Comparison of ENCODE assay signal across 17 mouse cellular contexts in the genomic region with DNA sequence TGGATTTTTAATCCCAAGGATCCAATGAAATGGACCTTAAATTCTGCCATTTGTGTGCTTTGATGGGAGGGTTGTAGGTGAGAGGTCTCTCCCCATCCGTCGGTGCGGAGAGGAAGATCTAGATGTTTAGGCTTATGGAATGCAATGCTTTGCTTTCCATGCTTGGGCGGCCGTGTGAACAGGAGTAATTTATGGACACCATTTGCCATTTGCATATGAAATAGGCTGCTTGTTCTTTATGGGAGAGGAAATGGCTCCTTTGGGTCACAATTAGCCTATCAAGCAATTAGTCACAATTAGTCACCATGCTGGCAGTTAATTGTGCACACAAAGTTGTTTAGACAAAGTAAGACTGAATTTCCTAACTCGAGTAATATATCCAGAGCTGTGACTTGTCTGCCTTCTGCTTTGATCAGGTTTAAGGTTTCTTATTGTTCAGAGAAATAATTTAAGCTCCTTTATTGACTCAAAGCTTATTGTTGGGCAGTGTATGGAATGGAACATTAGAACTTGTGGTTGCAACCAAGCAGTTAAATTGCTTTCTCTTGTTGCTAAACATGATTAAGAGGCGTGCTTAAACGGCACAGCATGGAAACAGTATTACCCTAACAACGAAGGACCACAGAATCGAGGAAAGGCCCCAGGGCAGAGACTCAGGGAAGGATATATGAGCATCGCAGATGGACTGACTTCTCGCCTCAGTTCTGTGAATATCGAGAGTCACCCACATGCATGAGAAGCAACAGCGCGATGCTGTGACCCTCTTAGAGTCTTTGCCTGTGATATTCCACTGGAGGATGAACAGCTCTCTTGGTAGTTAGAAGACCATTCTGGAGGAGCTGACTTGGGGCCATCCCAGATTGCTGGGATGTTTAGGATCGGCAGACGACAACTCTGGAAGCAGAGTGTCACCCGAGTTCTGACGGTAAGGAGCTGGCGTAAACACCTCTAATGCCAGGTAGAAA. TPM values are rescaled to one million over a fixed set of nuclear protein-coding genes. Genes with fewer than 3 reads are reported as not detected.
DNase-seq lines count a peak whose midpoint lies in the region; ATAC-seq and TF ChIP-seq lines count a peak whose summit lies in the region.
"Had no signal": no experiment of that assay in that cellular context is flagged by ENCODE, and none has a peak within 500 bp of the region (broad histone marks: within the 10 kb centered on the region; RNA-seq: fewer than 3 reads in every experiment).

A gene (plus strand): TSS at position 642 of the 965 bp plus-strand sequence.

- peak; percentile 68 for DNase-seq in midbrain, embryonic 11.5 days (ENCODE audit: low spot score, missing footprints)
- DNase-seq in hindbrain, postnatal 0 days (ENCODE audit: low spot score) = peak; percentile 29
- DNase-seq in lung, postnatal 25 days (ENCODE audit: low spot score) = no peak
- DNase-seq: B cell, adult 2 months; cerebellum, adult 11 months; gastrocnemius, postnatal 36 days; lung, postnatal 14 days; right cerebral cortex, postnatal 25 days; thymus, postnatal 4 days had no signal

- no peak for TF ChIP-seq CTCF in hindbrain, postnatal 0 days (IDR thresholded peaks at IDR 0.05; ENCODE audit: low read depth)

- WGBS in forebrain, embryonic 13.5 days = 46% methylated on average over 20 of the region's 20 CpGs
- WGBS in forebrain, embryonic 15.5 days = 44% methylated on average over 20 of the region's 20 CpGs
- 62% methylated on average over 20 of the region's 20 CpGs for WGBS in midbrain, embryonic 11.5 days
- WGBS in midbrain, embryonic 15.5 days = 57% methylated on average over 20 of the region's 20 CpGs
- WGBS in hindbrain, postnatal 0 days = 49% methylated on average over 20 of the region's 20 CpGs
- 20% methylated on average over 20 of the region's 20 CpGs for WGBS in neural tube, embryonic 15.5 days

- no peaks in the 10 kb centered on the region for H3K36me3 ChIP-seq in forebrain, embryonic 13.5 days (ENCODE audit: poor library complexity, severe bottlenecking)
- no peaks in the 10 kb centered on the region for H3K36me3 ChIP-seq in forebrain, embryonic 15.5 days
- no peaks in the 10 kb centered on the region for H3K36me3 ChIP-seq in midbrain, embryonic 11.5 days (ENCODE audit: control insufficient read depth, insufficient read depth, low read length)
- H3K36me3 ChIP-seq in midbrain, embryonic 15.5 days (replicated peaks) = no peaks in the 10 kb centered on the region
- H3K36me3 ChIP-seq in hindbrain, postnatal 0 days (ENCODE audit: insufficient read depth, low read length) = no peaks in the 10 kb centered on the region
- H3K36me3 ChIP-seq in neural tube, embryonic 15.5 days = no peaks in the 10 kb centered on the region

- no peak within 1 kb of the TSS for H3K4me2 ChIP-seq in forebrain, embryonic 13.5 days
- H3K4me2 ChIP-seq in forebrain, embryonic 15.5 days (replicated peaks) = no peak within 1 kb of the TSS
- no peak within 1 kb of the TSS for H3K4me2 ChIP-seq in midbrain, embryonic 11.5 days
- H3K4me2 ChIP-seq in midbrain, embryonic 15.5 days = no peak within 1 kb of the TSS
- H3K4me2 ChIP-seq in hindbrain, postnatal 0 days (ENCODE audit: low read depth, low read length) = no peak within 1 kb of the TSS
- H3K4me2 ChIP-seq in neural tube, embryonic 15.5 days = no peak within 1 kb of the TSS
- H3K4me2 ChIP-seq: heart, embryonic 11.5 days had no signal

- H3K27me3 ChIP-seq in forebrain, embryonic 13.5 days = peaks cover 65% of the 10 kb centered on the region
- H3K27me3 ChIP-seq in forebrain, embryonic 15.5 days = peaks cover 13% of the 10 kb centered on the region; the same call in 1 of the 2 replicates
- H3K27me3 ChIP-seq in midbrain, embryonic 11.5 days (ENCODE audit: control insufficient read depth, insufficient read depth, low read length) = no peaks in the 10 kb centered on the region
- no peaks in the 10 kb centered on the region; the same call in 1 of the 2 replicates for H3K27me3 ChIP-seq in midbrain, embryonic 15.5 days (replicated peaks)
- no peaks in the 10 kb centered on the region for H3K27me3 ChIP-seq in hindbrain, postnatal 0 days (ENCODE audit: insufficient read depth, low read length)
- peaks cover 57% of the 10 kb centered on the region for H3K27me3 ChIP-seq in neural tube, embryonic 15.5 days (replicated peaks)

- no peak within 1 kb of the TSS for H3K4me3 ChIP-seq in forebrain, embryonic 13.5 days
- H3K4me3 ChIP-seq in forebrain, embryonic 15.5 days = no peak within 1 kb of the TSS
- H3K4me3 ChIP-seq in midbrain, embryonic 11.5 days (ENCODE audit: low read depth, low read length) = no peak within 1 kb of the TSS
- H3K4me3 ChIP-seq in midbrain, embryonic 15.5 days = no peak within 1 kb of the TSS
- H3K4me3 ChIP-seq in hindbrain, postnatal 0 days (ENCODE audit: low read length) = no peak within 1 kb of the TSS
- no peak within 1 kb of the TSS for H3K4me3 ChIP-seq in neural tube, embryonic 15.5 days (replicated peaks)

- no peak within 1 kb of the TSS for H3K9ac ChIP-seq in forebrain, embryonic 13.5 days
- no peak within 1 kb of the TSS for H3K9ac ChIP-seq in forebrain, embryonic 15.5 days (replicated peaks)
- no peak within 1 kb of the TSS for H3K9ac ChIP-seq in midbrain, embryonic 11.5 days (ENCODE audit: low read length)
- no peak within 1 kb of the TSS for H3K9ac ChIP-seq in midbrain, embryonic 15.5 days
- no peak within 1 kb of the TSS for H3K9ac ChIP-seq in hindbrain, postnatal 0 days (replicated peaks; ENCODE audit: low read length)
- no peak within 1 kb of the TSS for H3K9ac ChIP-seq in neural tube, embryonic 15.5 days (replicated peaks)

- H3K27ac ChIP-seq in forebrain, embryonic 13.5 days = no peak within 1 kb of the TSS
- no peak within 1 kb of the TSS for H3K27ac ChIP-seq in forebrain, embryonic 15.5 days (replicated peaks)
- H3K27ac ChIP-seq in midbrain, embryonic 11.5 days (ENCODE audit: low read depth, low read length) = no peak within 1 kb of the TSS
- H3K27ac ChIP-seq in midbrain, embryonic 15.5 days = no peak within 1 kb of the TSS
- H3K27ac ChIP-seq in hindbrain, postnatal 0 days = no peak within 1 kb of the TSS
- no peak within 1 kb of the TSS for H3K27ac ChIP-seq in neural tube, embryonic 15.5 days (replicated peaks)

- H3K4me1 ChIP-seq in forebrain, embryonic 13.5 days = peaks cover 9% of the 10 kb centered on the region; the same call in 1 of the 2 replicates
- H3K4me1 ChIP-seq in forebrain, embryonic 15.5 days = 0 out of 2 replicates have a peak, but pooled peaks cover 2% of the 10 kb centered on the region
- H3K4me1 ChIP-seq in midbrain, embryonic 11.5 days (ENCODE audit: control insufficient read depth, insufficient read depth, low read length) = no peaks in the 10 kb centered on the region
- no peaks in the 10 kb centered on the region for H3K4me1 ChIP-seq in midbrain, embryonic 15.5 days
- H3K4me1 ChIP-seq in hindbrain, postnatal 0 days (ENCODE audit: insufficient read depth, low read length) = no peaks in the 10 kb centered on the region
- peaks cover 17% of the 10 kb centered on the region for H3K4me1 ChIP-seq in neural tube, embryonic 15.5 days

- no peaks in the 10 kb centered on the region for H3K9me3 ChIP-seq in forebrain, embryonic 13.5 days (replicated peaks)
- no peaks in the 10 kb centered on the region for H3K9me3 ChIP-seq in forebrain, embryonic 15.5 days
- H3K9me3 ChIP-seq in midbrain, embryonic 11.5 days (ENCODE audit: control insufficient read depth, low read length) = no peaks in the 10 kb centered on the region
- H3K9me3 ChIP-seq in midbrain, embryonic 15.5 days = no peaks in the 10 kb centered on the region
- no peaks in the 10 kb centered on the region for H3K9me3 ChIP-seq in hindbrain, postnatal 0 days (ENCODE audit: low read length)
- H3K9me3 ChIP-seq in neural tube, embryonic 15.5 days (replicated peaks) = no peaks in the 10 kb centered on the region

- peak; percentile 58; the same call in 1 of the 2 replicates for ATAC-seq in forebrain, embryonic 13.5 days
- ATAC-seq in forebrain, embryonic 15.5 days (replicated peaks) = no peak; the same call in 1 of the 2 replicates
- no peak for ATAC-seq in midbrain, embryonic 11.5 days (ENCODE audit: low FRiP score)
- no peak for ATAC-seq in midbrain, embryonic 15.5 days (replicated peaks)
- no peak for ATAC-seq in hindbrain, postnatal 0 days
- peak; percentile 65; the same call in 1 of the 2 replicates for ATAC-seq in neural tube, embryonic 15.5 days (ENCODE audit: low FRiP score)
- ATAC-seq: intestine, embryonic 16.5 days had no signal

RNA-seq across cellular contexts. Expression of the gene that starts here (rescaled TPM):
- polyA plus RNA-seq in forebrain, embryonic 13.5 days (2015; fragmentation: Nextera tagmentation; extraction: Ambion mirVana) = 0.08 and 0.10 TPM in 2 replicates
- 0.15 and 0.20 TPM in 2 replicates for polyA plus RNA-seq in forebrain, embryonic 15.5 days (2015; fragmentation: Nextera tagmentation; extraction: Ambion mirVana)
- polyA plus RNA-seq in midbrain, embryonic 11.5 days (2014; fragmentation: Nextera tagmentation; extraction: Ambion mirVana) = 0.30 and 0.33 TPM in 2 replicates
- 0.25 and 0.27 TPM in 2 replicates for polyA plus RNA-seq in midbrain, embryonic 15.5 days (2015; fragmentation: Nextera tagmentation; extraction: Ambion mirVana)
- 0.58 and 0.68 TPM in 2 replicates for total RNA-seq in hindbrain, postnatal 0 days (2014; rRNA removed)
- polyA plus RNA-seq in hindbrain, postnatal 0 days (2015; fragmentation: Nextera tagmentation; extraction: Ambion mirVana) = 0.11 TPM in 2 replicates
- 0.14 and 0.18 TPM in 2 replicates for polyA plus RNA-seq in neural tube, embryonic 15.5 days (2015; fragmentation: Nextera tagmentation; extraction: Ambion mirVana)
- total RNA-seq: gastrocnemius, postnatal 36 days had no signal
- polyA plus RNA-seq: limb, embryonic 11.5 days; liver, embryonic 16.5 days had no signal

Comparison
In these comparisons a context has a peak if more than half of its experiments do, and no peak if none do; other contexts are left out.
1. Peak in ATAC-seq in forebrain, embryonic 13.5 days; RNA of the gene not detected or under 1 TPM.
2. Peak in DNase-seq in midbrain, embryonic 11.5 days; RNA of the gene not detected or under 1 TPM.
3. Peak in DNase-seq in hindbrain, postnatal 0 days; RNA of the gene not detected or under 1 TPM.
4. Peak in ATAC-seq in neural tube, embryonic 15.5 days; RNA of the gene not detected or under 1 TPM.